Mouse (Mus musculus): Measurements from ENCODE around the gene Rabl6. TPM values are rescaled to one million over a fixed set of nuclear protein-coding genes. Genes with fewer than 3 reads are reported as not detected.
A peak's percentile ranks its signal among the peaks of the same experiment; 100 is the strongest.

Rabl6 gene
- total and polyA plus RNA-seq, 2 experiments from 2014 or later, result 54.9 to 68.2 TPM

DNA sequence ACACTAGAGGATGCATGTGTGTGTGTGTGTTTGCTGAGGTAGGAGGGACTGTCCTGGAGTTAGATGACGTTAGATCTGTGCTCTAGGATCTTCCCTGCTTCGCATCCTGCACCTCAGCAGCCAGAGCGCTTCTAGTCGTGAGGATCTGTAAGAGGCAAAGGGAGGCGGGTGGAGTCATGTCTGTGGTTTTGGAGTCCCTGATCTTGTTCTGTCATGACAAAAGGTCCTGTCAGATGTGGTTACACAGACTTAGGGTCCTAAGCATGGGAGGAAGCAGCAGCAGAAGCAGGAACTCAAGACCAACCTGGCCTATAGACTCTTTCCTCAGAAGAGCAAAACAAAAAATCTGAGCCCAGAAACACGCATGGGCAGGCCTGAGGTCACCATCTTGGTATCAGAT, 12.1 kb upstream of the Rabl6 start:
- peaks cover 4% of the 10 kb centered on the region; the same call in 1 of the 2 replicates for H3K4me1 ChIP-seq (ENCODE audit: insufficient read depth)
- no peak for ATAC-seq
- no peaks in the 10 kb centered on the region for H3K9me3 ChIP-seq (ENCODE audit: low read length)
- peaks cover 13% of the 10 kb centered on the region for H3K27me3 ChIP-seq (ENCODE audit: insufficient read depth, low read length)
- WGBS, result 79% methylated on average over 6 of the region's 6 CpGs
- TF ChIP-seq CTCF (IDR thresholded peaks at IDR 0.05; ENCODE audit: low read depth), result no peak
- no peaks in the 10 kb centered on the region for H3K36me3 ChIP-seq (ENCODE audit: insufficient read depth)
- no peak overlapping the region for H3K4me3 ChIP-seq (ENCODE audit: low read depth, low read length)
- no peak overlapping the region for H3K9ac ChIP-seq
- DNase-seq, result no peak
- H3K4me2 ChIP-seq (ENCODE audit: low read depth), result no peak overlapping the region
- no peak overlapping the region for H3K27ac ChIP-seq (ENCODE audit: low read depth, low read length)

DNA sequence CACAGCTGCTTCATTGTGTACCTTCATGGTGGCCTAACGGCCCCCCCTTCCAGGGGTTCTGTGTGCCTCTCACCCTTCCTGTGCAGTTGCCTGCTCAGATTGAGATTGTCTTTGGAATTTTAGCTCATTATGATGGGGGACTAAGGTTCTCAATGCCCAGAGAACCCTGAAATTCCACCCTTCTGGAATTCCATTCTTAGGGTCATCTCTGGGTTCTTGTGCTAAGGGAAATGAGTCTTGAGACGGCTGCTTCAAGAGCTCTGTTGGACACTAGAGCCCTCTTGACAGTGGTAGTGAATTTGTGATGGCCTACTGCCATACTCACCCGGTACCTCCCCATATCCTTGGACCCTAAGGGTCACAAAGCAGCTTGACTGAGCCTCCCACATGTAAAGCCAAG, 9.3 kb upstream of the Rabl6 start, which contains the start of gene Ccdc183:
Gene Ccdc183 (minus strand): TSS at position 101 of the 400 bp plus-strand sequence.
- ATAC-seq, result no peak
- no peak within 1 kb of the TSS for H3K4me3 ChIP-seq (ENCODE audit: low read depth, low read length)
- no peak within 1 kb of the TSS for H3K4me2 ChIP-seq (ENCODE audit: low read depth)
- H3K4me1 ChIP-seq (ENCODE audit: insufficient read depth), result peaks cover 4% of the 10 kb centered on the region; the same call in 1 of the 2 replicates
- DNase-seq, result no peak
- peaks cover 19% of the 10 kb centered on the region for H3K27me3 ChIP-seq (ENCODE audit: insufficient read depth, low read length)
- WGBS, result 81% methylated on average over 3 of the region's 3 CpGs
- H3K27ac ChIP-seq (ENCODE audit: low read depth, low read length), result no peak within 1 kb of the TSS
- H3K36me3 ChIP-seq (ENCODE audit: insufficient read depth), result no peaks in the 10 kb centered on the region
- TF ChIP-seq CTCF (IDR thresholded peaks at IDR 0.05; ENCODE audit: low read depth), result no peak
- H3K9me3 ChIP-seq (ENCODE audit: low read length), result no peaks in the 10 kb centered on the region
- H3K9ac ChIP-seq, result no peak within 1 kb of the TSS

DNA sequence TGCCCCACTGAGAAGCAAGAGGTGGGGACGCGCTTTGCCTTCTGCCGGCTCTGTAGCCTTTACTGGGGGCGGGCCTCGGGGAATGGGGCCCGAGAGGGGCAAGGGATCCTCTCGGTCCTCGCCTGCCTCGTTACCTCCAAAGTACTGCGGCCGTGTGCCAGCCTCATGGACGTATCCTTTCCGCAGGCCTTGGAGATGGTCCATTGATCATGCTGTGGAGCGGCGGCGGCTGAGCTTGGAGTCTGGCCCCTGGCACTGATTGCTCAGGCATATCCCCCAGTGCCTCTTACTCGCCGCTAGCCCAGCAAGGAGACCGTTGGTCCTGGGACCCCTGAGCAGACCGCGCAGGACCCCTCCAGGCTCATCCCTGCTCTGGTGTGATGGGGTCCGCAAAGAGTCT, 8.1 kb upstream of the Rabl6 start:
- Histone ChIP-seq H3K9me3 (ENCODE audit: low read length) (no peaks in the 10 kb centered on the region), H3K27me3 (ENCODE audit: insufficient read depth, low read length) (peaks cover 19% of the 10 kb centered on the region), H3K27ac (ENCODE audit: low read depth, low read length) (no peak overlapping the region), H3K4me3 (ENCODE audit: low read depth, low read length) (no peak overlapping the region), H3K4me1 (ENCODE audit: insufficient read depth) (peaks cover 4% of the 10 kb centered on the region; the same call in 1 of the 2 replicates), H3K4me2 (ENCODE audit: low read depth) (no peak overlapping the region), H3K36me3 (ENCODE audit: insufficient read depth) (no peaks in the 10 kb centered on the region), H3K9ac (no peak overlapping the region)
- ATAC-seq (no peak), DNase-seq (no peak)
- 20% methylated on average over 22 of the region's 22 CpGs for WGBS
- no peak for TF ChIP-seq CTCF (IDR thresholded peaks at IDR 0.05; ENCODE audit: low read depth)

DNA sequence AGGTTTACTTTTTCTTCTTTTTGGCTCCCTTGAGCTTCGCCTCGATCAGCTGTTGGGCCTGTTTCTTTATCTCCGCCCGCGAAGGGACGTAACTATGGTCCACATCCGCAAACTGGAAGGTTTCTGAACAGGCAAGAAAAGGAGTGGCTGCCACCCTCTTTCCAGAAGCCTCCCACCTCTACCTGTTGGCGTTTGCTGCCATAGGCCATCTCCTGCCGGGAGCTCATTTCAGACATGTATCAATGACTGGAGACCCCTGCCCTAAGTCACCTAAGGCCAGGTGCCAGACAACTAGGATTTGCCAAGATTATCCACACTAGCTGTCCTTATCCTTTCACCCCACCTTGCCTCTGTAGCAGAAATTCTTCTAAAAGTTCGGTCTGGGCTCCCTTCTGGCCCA, 350 bp upstream of the Rabl6 start:
- Histone ChIP-seq H3K36me3 (ENCODE audit: insufficient read depth) (no peaks in the 10 kb centered on the region), H3K27ac (ENCODE audit: low read depth, low read length) (peak overlapping the region; percentile 91), H3K4me3 (ENCODE audit: low read depth, low read length) (peak overlapping the region; percentile 66), H3K4me1 (ENCODE audit: insufficient read depth) (peaks cover 16% of the 10 kb centered on the region; the same call in 1 of the 2 replicates), H3K4me2 (ENCODE audit: low read depth) (peak overlapping the region; percentile 59), H3K9me3 (ENCODE audit: low read length) (no peaks in the 10 kb centered on the region), H3K27me3 (ENCODE audit: insufficient read depth, low read length) (no peaks in the 10 kb centered on the region), H3K9ac (peak overlapping the region; percentile 69; the same call in 1 of the 2 replicates)
- TF ChIP-seq CTCF (IDR thresholded peaks at IDR 0.05; ENCODE audit: low read depth), result no peak
- 71% methylated on average over 10 of the region's 10 CpGs for WGBS
- ATAC-seq (no peak), DNase-seq (no peak)

DNA sequence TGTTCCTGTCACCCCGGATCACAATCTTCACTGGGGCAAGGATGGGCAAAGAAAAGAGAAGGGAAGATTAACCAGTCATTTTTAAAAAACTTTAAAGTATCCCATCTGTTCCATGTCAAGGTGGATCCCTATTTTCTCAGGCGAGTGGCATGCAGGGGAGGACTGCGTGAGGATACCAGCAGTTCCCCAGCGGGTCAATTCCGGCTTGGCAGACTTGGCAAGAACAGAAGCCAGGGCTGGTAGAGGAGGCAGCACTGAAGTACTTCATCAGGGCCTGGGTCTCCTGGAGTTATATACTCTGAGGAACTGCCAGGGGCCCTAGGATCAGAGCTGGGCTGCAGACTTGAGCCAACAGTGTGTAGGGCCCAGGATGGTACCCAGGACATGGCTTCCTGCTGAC, 5.8 kb downstream of the Rabl6 start:
- no peaks in the 10 kb centered on the region for H3K27me3 ChIP-seq (ENCODE audit: insufficient read depth, low read length)
- no peak overlapping the region for H3K4me3 ChIP-seq (ENCODE audit: low read depth, low read length)
- no peak overlapping the region for H3K9ac ChIP-seq
- TF ChIP-seq CTCF (IDR thresholded peaks at IDR 0.05; ENCODE audit: low read depth), result no peak
- H3K9me3 ChIP-seq (ENCODE audit: low read length), result no peaks in the 10 kb centered on the region
- H3K36me3 ChIP-seq (ENCODE audit: insufficient read depth), result peaks cover 52% of the 10 kb centered on the region
- 92% methylated on average over 5 of the region's 5 CpGs for WGBS
- ATAC-seq, result no peak
- no peak overlapping the region for H3K4me2 ChIP-seq (ENCODE audit: low read depth)
- H3K4me1 ChIP-seq (ENCODE audit: insufficient read depth), result peaks cover 6% of the 10 kb centered on the region; the same call in 1 of the 2 replicates
- H3K27ac ChIP-seq (ENCODE audit: low read depth, low read length), result no peak overlapping the region
- DNase-seq, result no peak

DNA sequence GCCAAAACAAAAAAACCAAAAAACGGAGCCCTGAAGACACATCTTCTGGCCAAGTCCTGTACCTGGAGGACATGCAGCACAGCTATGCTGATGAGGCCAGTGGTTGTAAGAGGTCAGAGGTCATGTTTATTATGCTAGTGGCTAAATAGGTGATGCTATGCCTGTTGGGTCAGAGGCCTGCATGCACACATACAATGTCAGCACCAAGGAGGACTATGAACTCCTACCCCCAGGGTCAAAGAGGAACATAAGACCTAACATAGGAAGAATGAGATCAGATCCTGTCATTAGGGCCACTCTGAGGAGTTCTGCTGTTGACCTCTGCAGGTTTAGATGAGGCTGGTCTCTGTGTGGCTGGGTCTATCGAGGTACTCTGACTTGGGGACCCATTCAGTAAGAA, 8.3 kb downstream of the Rabl6 start:
- no peak for DNase-seq
- no peak for ATAC-seq
- Histone ChIP-seq H3K4me1 (ENCODE audit: insufficient read depth) (no peaks in the 10 kb centered on the region), H3K27me3 (ENCODE audit: insufficient read depth, low read length) (no peaks in the 10 kb centered on the region), H3K27ac (ENCODE audit: low read depth, low read length) (no peak overlapping the region), H3K4me3 (ENCODE audit: low read depth, low read length) (no peak overlapping the region), H3K4me2 (ENCODE audit: low read depth) (no peak overlapping the region), H3K36me3 (ENCODE audit: insufficient read depth) (peaks cover 76% of the 10 kb centered on the region), H3K9me3 (ENCODE audit: low read length) (no peaks in the 10 kb centered on the region), H3K9ac (no peak overlapping the region)
- TF ChIP-seq CTCF (IDR thresholded peaks at IDR 0.05; ENCODE audit: low read depth), result no peak
- WGBS, result 72% methylated on average over 2 of the region's 2 CpGs

DNA sequence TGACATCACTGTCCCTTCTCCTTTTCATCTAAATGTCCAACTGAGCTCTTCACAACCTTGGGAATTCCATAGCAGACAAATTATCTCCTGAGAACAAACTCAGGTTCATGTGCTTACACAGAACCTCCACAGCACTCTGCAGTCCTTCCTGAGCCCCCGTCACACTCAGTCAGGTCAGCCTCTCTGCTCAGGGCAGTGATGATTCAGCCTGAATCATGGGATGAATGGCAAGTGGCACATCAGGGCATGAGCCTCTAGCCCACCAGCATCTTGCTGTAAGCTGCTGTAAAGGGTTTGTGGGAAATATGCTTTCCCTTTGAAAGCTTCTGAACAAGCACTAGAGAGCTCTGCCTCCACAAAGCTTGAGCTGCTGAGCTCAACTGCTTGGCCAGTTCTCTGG, 9.6 kb downstream of the Rabl6 start:
- H3K9ac ChIP-seq, result no peak overlapping the region
- no peak for TF ChIP-seq CTCF (IDR thresholded peaks at IDR 0.05; ENCODE audit: low read depth)
- H3K27me3 ChIP-seq (ENCODE audit: insufficient read depth, low read length), result no peaks in the 10 kb centered on the region
- H3K4me3 ChIP-seq (ENCODE audit: low read depth, low read length), result no peak overlapping the region
- H3K9me3 ChIP-seq (ENCODE audit: low read length), result no peaks in the 10 kb centered on the region
- no peaks in the 10 kb centered on the region for H3K4me1 ChIP-seq (ENCODE audit: insufficient read depth)
- no peak overlapping the region for H3K27ac ChIP-seq (ENCODE audit: low read depth, low read length)
- peaks cover 83% of the 10 kb centered on the region for H3K36me3 ChIP-seq (ENCODE audit: insufficient read depth)
- no peak overlapping the region for H3K4me2 ChIP-seq (ENCODE audit: low read depth)
- no peak for DNase-seq
- WGBS, result 97% methylated on average over 1 of the region's 1 CpGs
- ATAC-seq, result no peak

All from forebrain, postnatal 0 days (tissue).